Mouse (Mus musculus): ENCODE measurements around the gene Cops7b.

Cops7b gene

GRCm38 (mm10) chr1:86657071-86657470 lies 74.4 kb downstream of the Cops7b start:
- DNase-seq (ENCODE audit: low spot score in 2 of 2), result no peak

Data from spleen, postnatal 10 days (tissue).